Mouse (Mus musculus) limb, embryonic 13.5 days (tissue): ENCODE results near the gene Psma2. TPM values are rescaled to one million over a fixed set of nuclear protein-coding genes. Genes with fewer than 3 reads are reported as not detected.
A peak's percentile ranks its signal among the peaks of the same experiment; 100 is the strongest.

Experiments
- ATAC-seq: fragments of 200-750 bp; cut with Nextera tagmentation; 2 replicates; pipeline ENCODE4 v1.8.0; 2017; ENCODE audit warnings: low read depth, moderate number of reproducible peaks, moderate TSS enrichment; ENCODE audit not compliant: low FRiP score
- H3K27ac ChIP-seq: fragments of 300-500 bp; sonication (generic); 2 replicates; pipeline ENCODE4 v1.5.1; 2015; ENCODE audit warnings: inconsistent platforms, mild to moderate bottlenecking, moderate library complexity
- H3K27me3 ChIP-seq: fragments of 300-500 bp; sonication (generic); 2 replicates; pipeline ENCODE4 v1.6.1; 2015; ENCODE audit warnings: mild to moderate bottlenecking, inconsistent platforms
- H3K36me3 ChIP-seq: fragments of 300-500 bp; sonication (generic); 2 replicates; pipeline ENCODE4 v1.6.1; 2015; ENCODE audit warnings: inconsistent platforms, mild to moderate bottlenecking, moderate library complexity
- H3K4me1 ChIP-seq: fragments of 300-500 bp; sonication (generic); 2 replicates; pipeline ENCODE4 v1.6.1; 2015; ENCODE audit warnings: inconsistent platforms
- H3K4me2 ChIP-seq: fragments of 300-500 bp; sonication (generic); replicated peaks from 2 replicates; pipeline ENCODE4 v1.6.1; 2015; ENCODE audit warnings: inconsistent platforms, mild to moderate bottlenecking, moderate library complexity
- H3K4me3 ChIP-seq: fragments of 300-500 bp; sonication (generic); 2 replicates; pipeline ENCODE4 v1.5.1; 2015; ENCODE audit warnings: moderate library complexity, mild to moderate bottlenecking, inconsistent platforms
- H3K9ac ChIP-seq: fragments of 300-500 bp; sonication (generic); 2 replicates; pipeline ENCODE4 v1.6.1; 2015; ENCODE audit warnings: mild to moderate bottlenecking, inconsistent platforms
- H3K9me3 ChIP-seq: fragments of 300-500 bp; sonication (generic); 2 replicates; pipeline ENCODE4 v1.6.1; 2016; ENCODE audit warnings: inconsistent platforms
- WGBS: fragments of 180-500 bp; shearing (Covaris S2); methylation state at CpG from one replicate; pipeline ENCODE4 v1.1.7; 2015; 5-methylcytosine and 5-hydroxymethylcytosine counted together
- polyA plus RNA-seq: library from polyadenylated mRNA; unstranded; fragments of >200 nt; fragmentation: Nextera tagmentation; extraction: Ambion mirVana; gene quantifications from 2 replicates; pipeline ENCODE4 v1.2.1, GENCODE M21; 2015

Psma2 gene
- polyA plus RNA-seq, 1 experiment from 2014 or later: 205 TPM

DNA sequence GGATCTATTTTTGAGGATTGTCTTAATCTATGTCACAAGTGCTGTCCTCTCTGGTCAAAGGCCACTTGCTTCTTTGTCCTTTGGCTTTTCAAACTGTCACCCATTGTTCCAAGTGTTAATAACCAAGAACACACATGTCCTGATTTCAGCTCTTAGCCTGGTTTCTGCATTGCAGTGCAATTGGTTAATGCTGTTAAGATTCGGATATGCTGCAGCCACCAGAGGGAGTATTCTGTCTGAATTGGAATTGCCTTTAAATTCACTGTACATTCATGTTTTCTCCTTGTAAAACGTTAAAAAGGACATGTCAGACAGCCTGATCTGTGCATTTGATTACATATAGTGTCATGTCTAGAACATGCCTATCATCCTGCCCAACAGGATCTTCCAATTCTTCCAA, 57.3 kb downstream of the Psma2 start:
- Histone ChIP-seq H3K36me3 (no peaks in the 10 kb centered on the region), H3K4me1 (peaks cover 2% of the 10 kb centered on the region; the same call in 1 of the 2 replicates), H3K4me2 (no peak overlapping the region), H3K9me3 (no peaks in the 10 kb centered on the region), H3K27ac (no peak overlapping the region), H3K9ac (no peak overlapping the region), H3K27me3 (no peaks in the 10 kb centered on the region), H3K4me3 (no peak overlapping the region)
- no peak for ATAC-seq
- 21% methylated on average over 2 of the region's 2 CpGs for WGBS

- no peak for ATAC-seq
- no peak overlapping the region for H3K9ac ChIP-seq
- no peaks in the 10 kb centered on the region for H3K4me1 ChIP-seq
- no peaks in the 10 kb centered on the region for H3K36me3 ChIP-seq
- no peaks in the 10 kb centered on the region for H3K9me3 ChIP-seq
- no peak overlapping the region for H3K27ac ChIP-seq
- H3K27me3 ChIP-seq: no peaks in the 10 kb centered on the region
- H3K4me3 ChIP-seq: no peak overlapping the region
- no peak overlapping the region for H3K4me2 ChIP-seq
- 60% methylated on average over 3 of the region's 3 CpGs for WGBS
Measured at GRCm38 (mm10) chr13:14688955-14689354, 75.9 kb downstream of the Psma2 start.

GRCm38 (mm10) chr13:14716801-14717200, 103.8 kb downstream of the Psma2 start:
- Histone ChIP-seq H3K27ac (0 out of 2 replicates have a peak overlapping the region, but pooled peaks have one; percentile 28), H3K9me3 (no peaks in the 10 kb centered on the region), H3K9ac (no peak overlapping the region), H3K27me3 (no peaks in the 10 kb centered on the region), H3K4me1 (no peaks in the 10 kb centered on the region), H3K4me2 (no peak overlapping the region), H3K4me3 (no peak overlapping the region), H3K36me3 (no peaks in the 10 kb centered on the region)
- no peak for ATAC-seq
- 81% methylated on average over 2 of the region's 2 CpGs for WGBS

- Histone ChIP-seq H3K4me1 (no peaks in the 10 kb centered on the region), H3K27ac (peak overlapping the region; percentile 56; the same call in 1 of the 2 replicates), H3K4me2 (no peak overlapping the region), H3K36me3 (no peaks in the 10 kb centered on the region), H3K4me3 (no peak overlapping the region), H3K9me3 (no peaks in the 10 kb centered on the region), H3K27me3 (no peaks in the 10 kb centered on the region), H3K9ac (no peak overlapping the region)
- ATAC-seq: peak; percentile 82
- WGBS: 47% methylated on average over 3 of the region's 3 CpGs
Measured at GRCm38 (mm10) chr13:14717755-14718154, 104.7 kb downstream of the Psma2 start.

Other genes with a start within 250 kb of the Psma2 start
- 0.34 and 0.65 TPM in 2 replicates for gene Hecw1, start 90.0 kb upstream of the Psma2 start, polyA plus RNA-seq
- gene Mrpl32, start 75 bp upstream of the Psma2 start, polyA plus RNA-seq: 118 TPM in 2 replicates
- gene AW209491, start 16.9 kb downstream of the Psma2 start, polyA plus RNA-seq: 32.3 and 32.5 TPM in 2 replicates